Mouse (Mus musculus): ENCODE data around the gene Iqgap2. TPM values are rescaled to one million over a fixed set of nuclear protein-coding genes. Genes with fewer than 3 reads are reported as not detected.

Gene Iqgap2
- total and polyA plus RNA-seq, 3 experiments: 9.0 to 186 (median 107) TPM

DNA sequence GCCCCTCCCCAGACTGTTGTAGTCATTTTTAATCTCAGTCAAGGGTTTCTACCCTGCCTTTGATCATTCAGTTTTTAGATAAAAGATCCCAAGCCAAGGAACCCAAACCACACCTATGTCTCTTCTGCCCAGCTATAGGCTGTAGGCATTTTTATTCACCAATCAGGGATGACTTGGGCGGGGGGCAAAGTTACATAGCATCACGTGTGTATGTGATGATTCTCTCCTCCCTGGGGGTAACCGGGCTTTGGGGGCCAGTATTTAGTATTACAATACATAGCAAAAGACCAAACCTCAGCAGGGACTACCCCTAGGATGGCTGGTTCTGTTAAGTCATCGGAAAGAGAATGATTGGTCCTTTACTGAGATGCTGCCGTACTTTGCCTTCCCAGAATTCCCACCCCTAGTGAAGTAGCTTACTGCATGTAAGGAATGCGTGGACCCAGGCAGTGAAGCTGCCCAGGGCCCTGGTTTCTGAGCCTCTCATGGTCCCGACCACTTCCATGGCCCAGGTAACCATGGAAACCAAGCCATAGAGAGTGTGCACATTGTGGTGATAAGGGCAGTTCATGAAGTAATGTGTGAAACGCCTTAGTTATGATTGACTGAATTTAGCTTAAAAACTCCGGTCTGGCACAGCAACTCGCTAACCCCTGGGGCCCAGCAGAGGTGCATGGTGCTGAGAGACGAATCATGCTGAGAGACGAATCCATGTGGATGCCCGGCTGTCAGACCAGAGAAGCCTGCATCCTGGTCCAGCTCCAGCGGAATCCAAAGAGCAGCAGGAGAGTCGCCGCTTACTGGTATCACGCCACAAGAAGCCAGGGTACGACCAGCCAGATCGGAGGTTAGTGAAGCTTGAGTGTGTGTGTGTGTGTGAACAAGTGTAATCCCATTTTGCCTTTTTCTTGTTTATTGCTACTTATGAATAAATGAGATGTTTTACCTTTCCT lies 308.2 kb downstream of the Iqgap2 start:
- peak; percentile 23 for DNase-seq

GRCm38 (mm10) chr13:95581850-95582249 lies 309.9 kb downstream of the Iqgap2 start:
- no peak for DNase-seq

GRCm38 (mm10) chr13:95578016-95578697 lies 313.6 kb downstream of the Iqgap2 start:
- DNase-seq: no peak

Other genes with a start within 250 kb of the Iqgap2 start
- gene F2rl2, start 195.1 kb downstream of the Iqgap2 start, total RNA-seq (2021): under 1 TPM; 0.26 to 0.52 TPM
- 0.12 and 0.44 TPM in 2 replicates for gene F2rl2, start 195.1 kb downstream of the Iqgap2 start, polyA plus RNA-seq (2012; rRNA removed)
- gene Gm20075, start 189.5 kb upstream of the Iqgap2 start, total RNA-seq (2021): 10 to 100 TPM; 14.0 to 27.2 TPM
- 0.07 TPM in 1 of 2 replicates, not detected in the other for gene Gm20075, start 189.5 kb upstream of the Iqgap2 start, polyA plus RNA-seq (2012; rRNA removed)
- not detected for gene Gm17190, start 190.1 kb upstream of the Iqgap2 start, total RNA-seq (2021)
- gene Gm17190, start 190.1 kb upstream of the Iqgap2 start, polyA plus RNA-seq (2012; rRNA removed): not detected in 2 replicates
- 1 to 10 TPM in 1 of 2 experiments, under 1 TPM in 1; 0.89 to 1.1 TPM for gene Sv2c, start 240.7 kb upstream of the Iqgap2 start, total RNA-seq (2021)
- gene Sv2c, start 240.7 kb upstream of the Iqgap2 start, polyA plus RNA-seq (2012; rRNA removed): 0.12 and 0.27 TPM in 2 replicates